Mouse (Mus musculus) forebrain, embryonic 10.5 days (tissue): Measurements from ENCODE around the gene Dock6. TPM values are rescaled to one million over a fixed set of nuclear protein-coding genes. Genes with fewer than 3 reads are reported as not detected.
A peak's percentile ranks its signal among the peaks of the same experiment; 100 is the strongest.

ENCODE experiments used
- DNase-seq: peaks from one replicate; pipeline ENCODE4 v3.0.0-alpha.2; 2017; ENCODE audit warnings: low spot score; ENCODE audit errors: extremely low spot score
- H3K27ac ChIP-seq: fragments of 300-500 bp; sonication (generic); 2 replicates; pipeline ENCODE4 v1.5.1; 2016; ENCODE audit warnings: mild to moderate bottlenecking
- H3K27me3 ChIP-seq: fragments of 300-500 bp; sonication (generic); 2 replicates; pipeline ENCODE4 v1.6.1; 2016; ENCODE audit warnings: mild to moderate bottlenecking; ENCODE audit not compliant: poor library complexity, severe bottlenecking
- H3K36me3 ChIP-seq: fragments of 300-500 bp; sonication (generic); replicated peaks from 2 replicates; pipeline ENCODE4 v1.6.1; 2016; ENCODE audit warnings: mild to moderate bottlenecking, moderate library complexity
- H3K4me1 ChIP-seq: fragments of 300-500 bp; sonication (generic); 2 replicates; pipeline ENCODE4 v1.6.1; 2016
- H3K4me3 ChIP-seq: fragments of 300-500 bp; sonication (generic); 2 replicates; pipeline ENCODE4 v1.5.1; 2016; ENCODE audit warnings: mild to moderate bottlenecking, moderate library complexity
- H3K9me3 ChIP-seq: fragments of 300-500 bp; sonication (generic); 2 replicates; pipeline ENCODE4 v1.6.1; 2016; ENCODE audit warnings: mild to moderate bottlenecking, moderate library complexity
- WGBS: fragments of 180-500 bp; shearing (Covaris S2); methylation state at CpG from one replicate; pipeline ENCODE4 v1.1.7; 2016; 5-methylcytosine and 5-hydroxymethylcytosine counted together
- polyA plus RNA-seq: library from polyadenylated mRNA; unstranded; fragments of >200 nt; fragmentation: Nextera tagmentation; extraction: Ambion mirVana; gene quantifications from 2 replicates; pipeline ENCODE4 v1.2.1, GENCODE M21; 2016

Dock6 gene
- polyA plus RNA-seq, 1 experiment from 2014 or later, result 24.2 TPM

GRCm38 (mm10) chr9:21820183-21820582 is 32.3 kb downstream of the Dock6 start:
- peaks cover 33% of the 10 kb centered on the region for H3K36me3 ChIP-seq
- WGBS, result 92% methylated on average over 12 of the region's 12 CpGs
- no peak for DNase-seq

GRCm38 (mm10) chr9:21819181-21819729 is 33.2 kb downstream of the Dock6 start:
- no peak for DNase-seq
- 97% methylated on average over 2 of the region's 2 CpGs for WGBS

More at GRCm38 (mm10) chr9:21820183-21820582, 32.3 kb downstream of the Dock6 start:
- no peaks in the 10 kb centered on the region for H3K27me3 ChIP-seq
- H3K4me1 ChIP-seq, result no peaks in the 10 kb centered on the region
- H3K4me3 ChIP-seq, result no peak overlapping the region
- H3K27ac ChIP-seq, result no peak overlapping the region
- H3K9me3 ChIP-seq, result no peaks in the 10 kb centered on the region

GRCm38 (mm10) chr9:21818561-21818960 is 33.9 kb downstream of the Dock6 start:
- Histone ChIP-seq H3K27ac (no peak overlapping the region), H3K4me1 (no peaks in the 10 kb centered on the region), H3K36me3 (peaks cover 48% of the 10 kb centered on the region), H3K27me3 (no peaks in the 10 kb centered on the region), H3K4me3 (no peak overlapping the region), H3K9me3 (no peaks in the 10 kb centered on the region)
- WGBS, result 97% methylated on average over 6 of the region's 6 CpGs
- no peak for DNase-seq

More at GRCm38 (mm10) chr9:21819181-21819729, 33.2 kb downstream of the Dock6 start:
- H3K27me3 ChIP-seq, result no peaks in the 10 kb centered on the region
- H3K9me3 ChIP-seq, result no peaks in the 10 kb centered on the region
- no peaks in the 10 kb centered on the region for H3K4me1 ChIP-seq
- no peak overlapping the region for H3K27ac ChIP-seq
- H3K4me3 ChIP-seq, result no peak overlapping the region
- peaks cover 41% of the 10 kb centered on the region for H3K36me3 ChIP-seq

GRCm38 (mm10) chr9:21818125-21818524 is 34.3 kb downstream of the Dock6 start:
- no peaks in the 10 kb centered on the region for H3K9me3 ChIP-seq
- no peak overlapping the region for H3K27ac ChIP-seq
- no peak overlapping the region for H3K4me3 ChIP-seq
- peaks cover 52% of the 10 kb centered on the region for H3K36me3 ChIP-seq
- DNase-seq, result no peak
- 88% methylated on average over 4 of the region's 4 CpGs for WGBS
- H3K4me1 ChIP-seq, result no peaks in the 10 kb centered on the region
- no peaks in the 10 kb centered on the region for H3K27me3 ChIP-seq

- H3K4me3 ChIP-seq, result no peak overlapping the region
- no peak for DNase-seq
- peaks cover 64% of the 10 kb centered on the region for H3K36me3 ChIP-seq
- WGBS, result 80% methylated on average over 9 of the region's 9 CpGs
- H3K27ac ChIP-seq, result 0 out of 2 replicates have a peak overlapping the region, but pooled peaks have one; percentile 15
- H3K27me3 ChIP-seq, result no peaks in the 10 kb centered on the region
- no peaks in the 10 kb centered on the region for H3K9me3 ChIP-seq
- H3K4me1 ChIP-seq, result no peaks in the 10 kb centered on the region
These were observed 35.6 kb downstream of the Dock6 start for GRCm38 (mm10) chr9:21816716-21817305.

- 92% methylated on average over 5 of the region's 5 CpGs for WGBS
- peaks cover 44% of the 10 kb centered on the region for H3K36me3 ChIP-seq
These were observed 41.3 kb downstream of the Dock6 start for GRCm38 (mm10) chr9:21811170-21811569.

GRCm38 (mm10) chr9:21808561-21808960 is 43.9 kb downstream of the Dock6 start:
- no peak overlapping the region for H3K4me3 ChIP-seq
- peaks cover 20% of the 10 kb centered on the region for H3K36me3 ChIP-seq
- no peaks in the 10 kb centered on the region for H3K27me3 ChIP-seq
- H3K9me3 ChIP-seq, result no peaks in the 10 kb centered on the region
- peaks cover 10% of the 10 kb centered on the region for H3K4me1 ChIP-seq
- 63% methylated on average over 3 of the region's 3 CpGs for WGBS
- no peak overlapping the region for H3K27ac ChIP-seq
- no peak for DNase-seq

More at GRCm38 (mm10) chr9:21811170-21811569, 41.3 kb downstream of the Dock6 start:
- H3K4me3 ChIP-seq, result no peak overlapping the region
- H3K9me3 ChIP-seq, result no peaks in the 10 kb centered on the region
- DNase-seq, result no peak
- no peak overlapping the region for H3K27ac ChIP-seq
- no peaks in the 10 kb centered on the region for H3K27me3 ChIP-seq
- 0 out of 2 replicates have a peak, but pooled peaks cover 3% of the 10 kb centered on the region for H3K4me1 ChIP-seq

- 92% methylated on average over 11 of the region's 11 CpGs for WGBS
- no peaks in the 10 kb centered on the region for H3K27me3 ChIP-seq
- H3K4me3 ChIP-seq, result no peak overlapping the region
- DNase-seq, result no peak
- H3K4me1 ChIP-seq, result peaks cover 10% of the 10 kb centered on the region
- H3K9me3 ChIP-seq, result no peaks in the 10 kb centered on the region
- no peak overlapping the region for H3K27ac ChIP-seq
- peaks cover 5% of the 10 kb centered on the region; the same call in 1 of the 2 replicates for H3K36me3 ChIP-seq
These were observed 45.5 kb downstream of the Dock6 start for GRCm38 (mm10) chr9:21806976-21807375.

GRCm38 (mm10) chr9:21806363-21806762 is 46.1 kb downstream of the Dock6 start:
- Histone ChIP-seq H3K4me1 (peaks cover 10% of the 10 kb centered on the region), H3K27me3 (no peaks in the 10 kb centered on the region), H3K27ac (no peak overlapping the region), H3K36me3 (no peaks in the 10 kb centered on the region; the same call in 1 of the 2 replicates), H3K4me3 (no peak overlapping the region), H3K9me3 (no peaks in the 10 kb centered on the region)
- 82% methylated on average over 3 of the region's 3 CpGs for WGBS
- DNase-seq, result no peak

- H3K9me3 ChIP-seq, result no peaks in the 10 kb centered on the region
- DNase-seq, result peak; percentile 78
- WGBS, result 45% methylated on average over 13 of the region's 13 CpGs
- H3K36me3 ChIP-seq, result peaks cover 9% of the 10 kb centered on the region; the same call in 1 of the 2 replicates
- 0 out of 2 replicates have a peak overlapping the region, but pooled peaks have one; percentile 0 for H3K4me3 ChIP-seq
- H3K4me1 ChIP-seq, result peaks cover 7% of the 10 kb centered on the region
- peak overlapping the region; percentile 42 for H3K27ac ChIP-seq
- no peaks in the 10 kb centered on the region for H3K27me3 ChIP-seq
These were observed 48.3 kb downstream of the Dock6 start for GRCm38 (mm10) chr9:21803986-21804644.

- no peak overlapping the region for H3K4me3 ChIP-seq
- H3K27me3 ChIP-seq, result no peaks in the 10 kb centered on the region
- H3K4me1 ChIP-seq, result peaks cover 29% of the 10 kb centered on the region
- 90% methylated on average over 7 of the region's 7 CpGs for WGBS
- peaks cover 9% of the 10 kb centered on the region; the same call in 1 of the 2 replicates for H3K36me3 ChIP-seq
- H3K27ac ChIP-seq, result no peak overlapping the region
- DNase-seq, result no peak
- H3K9me3 ChIP-seq, result no peaks in the 10 kb centered on the region
These were observed 50.8 kb downstream of the Dock6 start for GRCm38 (mm10) chr9:21801591-21801990.

- Histone ChIP-seq H3K4me1 (peaks cover 33% of the 10 kb centered on the region), H3K27me3 (no peaks in the 10 kb centered on the region), H3K27ac (no peak overlapping the region), H3K4me3 (no peak overlapping the region), H3K9me3 (no peaks in the 10 kb centered on the region), H3K36me3 (peaks cover 11% of the 10 kb centered on the region)
- WGBS, result 77% methylated on average over 7 of the region's 7 CpGs
- DNase-seq, result no peak
These were observed 51.3 kb downstream of the Dock6 start for GRCm38 (mm10) chr9:21801121-21801520.

- H3K27me3 ChIP-seq, result no peaks in the 10 kb centered on the region
- peaks cover 33% of the 10 kb centered on the region for H3K36me3 ChIP-seq
- peak overlapping the region; percentile 92 for H3K27ac ChIP-seq
- H3K4me3 ChIP-seq, result peak overlapping the region; percentile 79
- DNase-seq, result no peak
- 59% methylated on average over 3 of the region's 3 CpGs for WGBS
- peaks cover 36% of the 10 kb centered on the region for H3K4me1 ChIP-seq
- no peaks in the 10 kb centered on the region for H3K9me3 ChIP-seq
These were observed 53.5 kb downstream of the Dock6 start for GRCm38 (mm10) chr9:21799010-21799350.
